Comparison of ENCODE assay signal across 9 mouse cellular contexts in genomic region chr15:99097840-99098492, GRCm38 (mm10). TPM values are rescaled to one million over a fixed set of nuclear protein-coding genes. Genes with fewer than 3 reads are reported as not detected.
DNase-seq lines count a peak whose midpoint lies in the region; ATAC-seq and TF ChIP-seq lines count a peak whose summit lies in the region.
"Had no signal": no experiment of that assay in that cellular context is flagged by ENCODE, and none has a peak within 500 bp of the region (broad histone marks: within the 10 kb centered on the region; RNA-seq: fewer than 3 reads in every experiment).

No protein-coding gene starts in this region.

- no peak for ATAC-seq in lung, postnatal 0 days
- no peak for ATAC-seq in stomach, postnatal 0 days (ENCODE audit: low FRiP score, low TSS enrichment)

- no peak for TF ChIP-seq EP300 in heart, adult 2 months (IDR thresholded peaks at IDR 0.05; ENCODE audit: insufficient read depth, low read depth, low read length)
- no peak for TF ChIP-seq EP300 in lung, postnatal 0 days (IDR thresholded peaks at IDR 0.05)
- no peak for TF ChIP-seq EP300 in stomach, postnatal 0 days (optimal IDR thresholded peaks at IDR 0.05)

- H3K79me2 ChIP-seq in heart, adult 2 months (replicated peaks; ENCODE audit: control insufficient read depth, insufficient read depth, low read length): no peaks in the 10 kb centered on the region

- peak in 1 of 2 experiments; percentile 56 for DNase-seq in heart, adult 2 months
- no peak for DNase-seq in heart, postnatal 25 days (ENCODE audit: low spot score)
- peak; percentile 64 for DNase-seq in forebrain, embryonic 10.5 days (ENCODE audit: extremely low spot score, low spot score)
- DNase-seq in kidney, adult 2 months: peak; percentile 55
- no peak for DNase-seq in lung, postnatal 0 days (ENCODE audit: low spot score)
- DNase-seq in stomach, postnatal 0 days (ENCODE audit: low spot score): peak; percentile 63
- no peak for DNase-seq in layer of hippocampus, adult 18-20 months (ENCODE audit: low spot score in 2 of 2)
- DNase-seq in layer of hippocampus, postnatal 14 days (ENCODE audit: low spot score in 2 of 2): no peak

- whole genome bisulfite sequencing in heart, adult 2 months: under 1% methylated on average over 39 of the region's 39 CpGs
- WGBS in forebrain, embryonic 10.5 days: under 1% methylated on average over 39 of the region's 39 CpGs
- WGBS in kidney, adult 2 months: 6% methylated on average over 39 of the region's 39 CpGs
- 3% methylated on average over 39 of the region's 39 CpGs for WGBS in lung, postnatal 0 days
- WGBS in stomach, postnatal 0 days: under 1% methylated on average over 39 of the region's 39 CpGs

- H3K27me3 ChIP-seq in heart, adult 2 months (ENCODE audit: control insufficient read depth, insufficient read depth, low read length): peaks cover 18% of the 10 kb centered on the region
- H3K27me3 ChIP-seq in forebrain, embryonic 10.5 days (ENCODE audit: poor library complexity, severe bottlenecking): peaks cover 81% of the 10 kb centered on the region
- H3K27me3 ChIP-seq in kidney, adult 2 months (replicated peaks; ENCODE audit: control insufficient read depth, insufficient read depth, low read length): no peaks in the 10 kb centered on the region
- H3K27me3 ChIP-seq in lung, postnatal 0 days (replicated peaks; ENCODE audit: insufficient read depth, low read length): peaks cover 60% of the 10 kb centered on the region
- H3K27me3 ChIP-seq in stomach, postnatal 0 days (ENCODE audit: control insufficient read depth, insufficient read depth, low read length): peaks cover 23% of the 10 kb centered on the region; the same call in 1 of the 2 replicates

- H3K4me3 ChIP-seq in heart, adult 2 months: peak overlapping the region; percentile 41
- H3K4me3 ChIP-seq in forebrain, embryonic 10.5 days: peak overlapping the region; percentile 50
- H3K4me3 ChIP-seq in kidney, adult 2 months (ENCODE audit: insufficient read depth, low read depth, low read length): peak overlapping the region; percentile 19; the same call in 1 of the 2 replicates
- peak overlapping the region; percentile 29 for H3K4me3 ChIP-seq in lung, postnatal 0 days (ENCODE audit: low read depth, low read length)
- H3K4me3 ChIP-seq in stomach, postnatal 0 days (ENCODE audit: low read depth, low read length): peak overlapping the region; percentile 39

- peak overlapping the region; percentile 34; the same call in 1 of the 2 replicates for H3K9ac ChIP-seq in heart, adult 2 months (ENCODE audit: low read depth, low read length)
- H3K9ac ChIP-seq in lung, postnatal 0 days (replicated peaks; ENCODE audit: low read depth): no peak overlapping the region
- no peak overlapping the region for H3K9ac ChIP-seq in stomach, postnatal 0 days (ENCODE audit: low read length)

- no peak overlapping the region for H3K27ac ChIP-seq in heart, adult 2 months
- peak overlapping the region; percentile 60 for H3K27ac ChIP-seq in forebrain, embryonic 10.5 days
- H3K27ac ChIP-seq in kidney, adult 2 months (ENCODE audit: insufficient read depth, low read depth, low read length): no peak overlapping the region
- no peak overlapping the region for H3K27ac ChIP-seq in lung, postnatal 0 days (ENCODE audit: low read length)
- no peak overlapping the region for H3K27ac ChIP-seq in stomach, postnatal 0 days (replicated peaks)

- H3K36me3 ChIP-seq in heart, adult 2 months (ENCODE audit: control insufficient read depth, insufficient read depth, low read length): no peaks in the 10 kb centered on the region
- H3K36me3 ChIP-seq in forebrain, embryonic 10.5 days (replicated peaks): no peaks in the 10 kb centered on the region
- no peaks in the 10 kb centered on the region for H3K36me3 ChIP-seq in kidney, adult 2 months (ENCODE audit: control insufficient read depth, insufficient read depth, low read length)
- H3K36me3 ChIP-seq in lung, postnatal 0 days (ENCODE audit: insufficient read depth, low read length): no peaks in the 10 kb centered on the region
- H3K36me3 ChIP-seq in stomach, postnatal 0 days (ENCODE audit: control insufficient read depth, insufficient read depth, low read length): no peaks in the 10 kb centered on the region

- TF ChIP-seq POLR2A in heart, adult 2 months (IDR thresholded peaks at IDR 0.05; ENCODE audit: insufficient read depth, low read depth, low read length): no peak
- no peak for TF ChIP-seq POLR2A in kidney, adult 2 months (IDR thresholded peaks at IDR 0.05; ENCODE audit: low read depth, low read length)

- TF ChIP-seq CTCF in heart, adult 2 months (IDR thresholded peaks at IDR 0.05): no peak
- no peak for TF ChIP-seq CTCF in kidney, adult 2 months (conservative IDR thresholded peaks at IDR 0.05; ENCODE audit: insufficient read depth, insufficient read length, low read depth, low read length)
- no peak for TF ChIP-seq CTCF in lung, postnatal 0 days (IDR thresholded peaks at IDR 0.05)
- no peak for TF ChIP-seq CTCF in stomach, postnatal 0 days (IDR thresholded peaks at IDR 0.05; ENCODE audit: low read depth)

- intact Hi-C loops in heart, adult 2 months (cut with DNase I): loop anchor here (2.0 kb wide), 1 partner anchor 47 kb away; no protein-coding TSS in a partner anchor
- intact Hi-C loops in heart, postnatal 25 days (cut with DNase I): no loop called here

- H3K4me2 ChIP-seq in lung, postnatal 0 days (replicated peaks; ENCODE audit: low read depth, low read length): peak overlapping the region; percentile 54
- peak overlapping the region; percentile 63 for H3K4me2 ChIP-seq in stomach, postnatal 0 days (replicated peaks; ENCODE audit: low read depth)

- no peaks in the 10 kb centered on the region for H3K9me3 ChIP-seq in forebrain, embryonic 10.5 days
- no peaks in the 10 kb centered on the region for H3K9me3 ChIP-seq in lung, postnatal 0 days (ENCODE audit: low read length)
- no peaks in the 10 kb centered on the region for H3K9me3 ChIP-seq in stomach, postnatal 0 days (ENCODE audit: control insufficient read depth, low read length)

- peaks cover 3% of the 10 kb centered on the region for H3K4me1 ChIP-seq in heart, adult 2 months (ENCODE audit: control insufficient read depth, insufficient read depth, low read length)
- H3K4me1 ChIP-seq in forebrain, embryonic 10.5 days: peaks cover 61% of the 10 kb centered on the region
- H3K4me1 ChIP-seq in kidney, adult 2 months (ENCODE audit: control insufficient read depth, insufficient read depth, low read length): peaks cover 9% of the 10 kb centered on the region
- peaks cover 3% of the 10 kb centered on the region; the same call in 1 of the 2 replicates for H3K4me1 ChIP-seq in lung, postnatal 0 days (ENCODE audit: insufficient read depth, low read depth, low read length)
- peaks cover 5% of the 10 kb centered on the region; the same call in 1 of the 2 replicates for H3K4me1 ChIP-seq in stomach, postnatal 0 days (replicated peaks; ENCODE audit: control insufficient read depth, insufficient read depth)

RNA-seq across cellular contexts. Expression of gene Dnajc22, which starts 5.0 kb away (rescaled TPM):
- total RNA-seq in heart, adult 2 months (2021): under 1 TPM; 0.44 to 0.57 TPM
- 0.18 and 0.35 TPM in 2 replicates for polyA plus RNA-seq in heart, adult 2 months (2012; rRNA removed)
- under 1 TPM; 0.16 to 0.45 TPM for total RNA-seq in heart, postnatal 25 days (2021)
- 1.0 and 1.2 TPM in 2 replicates for polyA plus RNA-seq in forebrain, embryonic 10.5 days (2016; fragmentation: Nextera tagmentation; extraction: Ambion mirVana)
- 49.9 and 53.4 TPM in 2 replicates for polyA plus RNA-seq in kidney, adult 2 months (2012; rRNA removed)
- polyA plus RNA-seq in lung, postnatal 0 days (2015; fragmentation: Nextera tagmentation; extraction: Ambion mirVana): 0.50 and 0.96 TPM in 2 replicates
- 13.5 and 14.4 TPM in 2 replicates for polyA plus RNA-seq in stomach, postnatal 0 days (2015; fragmentation: Nextera tagmentation; extraction: Ambion mirVana)
- total RNA-seq in layer of hippocampus, adult 18-20 months (2021): under 1 TPM; 0.20 to 0.27 TPM
- under 1 TPM in 1 of 2 experiments, not detected in 1; 0.28 TPM for total RNA-seq in layer of hippocampus, postnatal 14 days (2021)

RNA-seq across cellular contexts. Expression of gene C1ql4, which starts 10.3 kb away (rescaled TPM):
- not detected for total RNA-seq in heart, adult 2 months (2021)
- not detected in 2 replicates for polyA plus RNA-seq in heart, adult 2 months (2012; rRNA removed)
- not detected for total RNA-seq in heart, postnatal 25 days (2021)
- 0.12 TPM in 1 of 2 replicates, not detected in the other for polyA plus RNA-seq in forebrain, embryonic 10.5 days (2016; fragmentation: Nextera tagmentation; extraction: Ambion mirVana)
- polyA plus RNA-seq in kidney, adult 2 months (2012; rRNA removed): 0.44 and 0.61 TPM in 2 replicates
- polyA plus RNA-seq in lung, postnatal 0 days (2015; fragmentation: Nextera tagmentation; extraction: Ambion mirVana): not detected in 2 replicates
- polyA plus RNA-seq in stomach, postnatal 0 days (2015; fragmentation: Nextera tagmentation; extraction: Ambion mirVana): not detected in 2 replicates
- not detected for total RNA-seq in layer of hippocampus, adult 18-20 months (2021)
- total RNA-seq in layer of hippocampus, postnatal 14 days (2021): under 1 TPM in 1 of 2 experiments, not detected in 1; 0.44 TPM

RNA-seq across cellular contexts. Expression of gene Troap, which starts 23.6 kb away (rescaled TPM):
- total RNA-seq in heart, adult 2 months (2021): under 1 TPM in 1 of 2 experiments, not detected in 1; 0.31 TPM
- polyA plus RNA-seq in heart, adult 2 months (2012; rRNA removed): 0.18 and 0.53 TPM in 2 replicates
- under 1 TPM; 0.13 to 0.67 TPM for total RNA-seq in heart, postnatal 25 days (2021)
- 51.1 and 53.1 TPM in 2 replicates for polyA plus RNA-seq in forebrain, embryonic 10.5 days (2016; fragmentation: Nextera tagmentation; extraction: Ambion mirVana)
- 0.29 and 0.33 TPM in 2 replicates for polyA plus RNA-seq in kidney, adult 2 months (2012; rRNA removed)
- polyA plus RNA-seq in lung, postnatal 0 days (2015; fragmentation: Nextera tagmentation; extraction: Ambion mirVana): 0.95 and 0.99 TPM in 2 replicates
- 5.1 and 7.1 TPM in 2 replicates for polyA plus RNA-seq in stomach, postnatal 0 days (2015; fragmentation: Nextera tagmentation; extraction: Ambion mirVana)
- total RNA-seq in layer of hippocampus, adult 18-20 months (2021): under 1 TPM in 1 of 2 experiments, not detected in 1; 0.72 TPM
- 1 to 10 TPM; 1.2 to 2.6 TPM for total RNA-seq in layer of hippocampus, postnatal 14 days (2021)

RNA-seq across cellular contexts. Expression of gene Spats2, which starts 27.8 kb away (rescaled TPM):
- total RNA-seq in heart, adult 2 months (2021): 1 to 10 TPM; 6.6 to 6.7 TPM
- 5.3 and 6.7 TPM in 2 replicates for polyA plus RNA-seq in heart, adult 2 months (2012; rRNA removed)
- 1 to 10 TPM; 7.7 to 7.9 TPM for total RNA-seq in heart, postnatal 25 days (2021)
- 53.5 and 56.5 TPM in 2 replicates for polyA plus RNA-seq in forebrain, embryonic 10.5 days (2016; fragmentation: Nextera tagmentation; extraction: Ambion mirVana)
- polyA plus RNA-seq in kidney, adult 2 months (2012; rRNA removed): 8.6 and 10.0 TPM in 2 replicates
- 13.7 and 16.3 TPM in 2 replicates for polyA plus RNA-seq in lung, postnatal 0 days (2015; fragmentation: Nextera tagmentation; extraction: Ambion mirVana)
- 13.7 and 13.9 TPM in 2 replicates for polyA plus RNA-seq in stomach, postnatal 0 days (2015; fragmentation: Nextera tagmentation; extraction: Ambion mirVana)
- total RNA-seq in layer of hippocampus, adult 18-20 months (2021): 10 to 100 TPM; 30.1 to 31.4 TPM
- total RNA-seq in layer of hippocampus, postnatal 14 days (2021): 10 to 100 TPM; 35.2 to 38.6 TPM

RNA-seq across cellular contexts. Expression of gene Prph, which starts 43.0 kb away (rescaled TPM):
- under 1 TPM; 0.13 to 0.80 TPM for total RNA-seq in heart, adult 2 months (2021)
- polyA plus RNA-seq in heart, adult 2 months (2012; rRNA removed): 1.00 and 2.1 TPM in 2 replicates
- under 1 TPM; 0.14 to 0.42 TPM for total RNA-seq in heart, postnatal 25 days (2021)
- polyA plus RNA-seq in forebrain, embryonic 10.5 days (2016; fragmentation: Nextera tagmentation; extraction: Ambion mirVana): 0.20 and 0.33 TPM in 2 replicates
- 1.7 and 3.2 TPM in 2 replicates for polyA plus RNA-seq in kidney, adult 2 months (2012; rRNA removed)
- 0.32 and 0.42 TPM in 2 replicates for polyA plus RNA-seq in lung, postnatal 0 days (2015; fragmentation: Nextera tagmentation; extraction: Ambion mirVana)
- polyA plus RNA-seq in stomach, postnatal 0 days (2015; fragmentation: Nextera tagmentation; extraction: Ambion mirVana): 25.7 and 28.6 TPM in 2 replicates
- 1 to 10 TPM in 1 of 2 experiments, under 1 TPM in 1; 0.61 to 1.1 TPM for total RNA-seq in layer of hippocampus, adult 18-20 months (2021)
- 1 to 10 TPM; 3.7 to 5.1 TPM for total RNA-seq in layer of hippocampus, postnatal 14 days (2021)
- total RNA-seq: MEL had no signal

Comparison
In these comparisons a context has a peak if more than half of its experiments do, and no peak if none do; other contexts are left out.
1. DNase-seq: peak in forebrain, embryonic 10.5 days (single experiment), kidney, adult 2 months (single experiment) and stomach, postnatal 0 days (single experiment); none in heart, postnatal 25 days (single experiment), lung, postnatal 0 days (single experiment), layer of hippocampus, adult 18-20 months (0 of 2) and layer of hippocampus, postnatal 14 days (0 of 2).
2. Peak in every context shown above with its lines, with median percentiles within 50 percentile points of each other: H3K4me3 ChIP-seq.